Mouse (Mus musculus): ENCODE results near the gene Gm20388.

Gene Gm20388

DNA sequence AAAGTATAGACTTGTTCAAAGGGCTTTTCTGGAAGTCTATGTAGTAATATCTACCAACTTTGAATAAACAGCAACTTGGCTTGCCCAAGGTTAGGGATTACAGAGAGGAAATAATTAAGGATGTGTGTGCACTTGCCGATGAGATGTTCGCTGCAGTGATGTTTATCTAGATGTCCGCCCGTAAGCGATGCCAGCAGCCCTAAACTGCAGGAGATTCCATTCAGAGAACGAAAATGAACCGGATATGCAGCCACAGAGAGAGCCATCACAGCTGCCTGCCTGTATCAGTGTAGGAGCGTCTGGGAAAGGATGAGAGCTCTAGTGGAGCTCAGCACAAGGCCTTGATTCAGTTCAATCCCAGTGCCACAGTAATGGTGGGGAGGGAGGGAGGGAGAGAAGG lies 1125.0 kb downstream of the Gm20388 start:
- no peak for DNase-seq (ENCODE audit: low spot score in 2 of 2)

DNA sequence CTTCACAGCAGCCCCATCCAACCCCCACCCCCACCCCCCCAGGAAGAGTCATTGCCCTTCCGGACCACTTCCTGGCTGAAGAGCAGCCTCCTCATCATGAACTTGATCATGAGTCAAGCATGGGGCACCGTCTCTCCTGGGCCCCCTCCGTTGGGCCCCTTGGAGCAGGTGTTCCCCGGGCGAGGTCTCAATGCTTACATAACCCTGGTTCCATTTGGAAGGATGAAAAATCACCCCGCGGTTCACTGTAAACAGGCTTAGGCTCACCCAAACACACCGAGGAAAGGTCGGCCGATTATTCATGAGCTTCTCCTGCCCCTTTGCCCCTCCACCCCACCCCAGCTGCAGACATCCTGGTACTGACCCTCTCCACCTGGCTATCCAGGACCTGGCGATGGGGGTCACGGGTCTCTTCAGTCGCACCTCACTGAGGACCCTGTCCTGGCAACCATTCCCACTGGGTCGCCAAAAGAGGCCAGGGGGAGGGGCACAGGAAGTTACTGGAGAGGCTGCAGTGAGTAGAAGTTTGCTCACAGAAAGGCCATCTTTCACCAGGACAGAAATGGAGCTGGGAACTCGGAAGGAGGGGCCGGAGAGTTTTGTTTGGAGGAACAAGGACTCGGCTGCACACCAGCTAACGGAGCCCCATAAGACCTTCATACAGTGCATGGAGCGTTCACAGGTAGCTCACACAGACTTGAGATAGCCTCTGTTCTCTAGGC lies 1133.2 kb downstream of the Gm20388 start:
- DNase-seq (ENCODE audit: low spot score in 2 of 2), result no peak

DNA sequence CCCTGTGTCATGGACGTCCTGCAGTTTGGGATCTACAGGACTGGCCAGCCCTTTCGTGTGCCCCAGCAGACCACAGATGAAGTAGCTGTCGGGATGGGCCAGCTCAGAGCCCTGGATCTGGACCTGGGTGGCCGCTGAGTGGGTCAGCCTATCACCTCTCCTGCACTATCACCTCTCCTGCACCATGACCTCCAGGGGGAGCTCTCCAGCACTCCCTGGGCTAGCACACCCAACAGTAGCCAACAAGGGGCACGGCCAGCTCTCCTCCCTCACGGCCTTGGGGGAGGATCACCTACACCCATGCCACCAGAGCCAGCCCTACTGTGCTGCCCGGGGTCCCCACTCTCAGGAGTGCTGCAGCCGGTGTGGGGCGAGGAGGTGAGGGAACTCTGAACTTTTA lies 1136.8 kb downstream of the Gm20388 start:
- DNase-seq (ENCODE audit: low spot score in 2 of 2), result no peak

DNA sequence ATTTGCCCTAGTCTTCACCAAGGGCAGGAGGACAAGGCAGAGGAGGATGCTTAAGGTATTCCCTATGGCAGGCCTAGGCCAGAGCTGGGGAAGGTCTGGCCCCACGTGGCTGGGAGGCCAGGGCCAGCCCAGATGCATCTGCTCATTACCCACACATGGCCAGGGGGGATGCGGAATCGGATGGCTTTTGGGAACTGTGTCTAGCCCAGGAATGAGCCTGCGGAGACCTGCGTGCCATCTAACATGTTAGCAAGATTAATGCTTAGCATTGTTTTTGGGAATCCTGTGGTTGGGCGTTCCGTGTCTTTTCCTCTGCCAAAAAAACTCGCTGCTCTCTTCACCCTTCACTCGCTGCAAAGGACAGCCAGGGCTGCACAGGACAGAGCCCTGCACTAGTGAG lies 1147.4 kb downstream of the Gm20388 start:
- no peak for DNase-seq (ENCODE audit: low spot score in 2 of 2)

DNA sequence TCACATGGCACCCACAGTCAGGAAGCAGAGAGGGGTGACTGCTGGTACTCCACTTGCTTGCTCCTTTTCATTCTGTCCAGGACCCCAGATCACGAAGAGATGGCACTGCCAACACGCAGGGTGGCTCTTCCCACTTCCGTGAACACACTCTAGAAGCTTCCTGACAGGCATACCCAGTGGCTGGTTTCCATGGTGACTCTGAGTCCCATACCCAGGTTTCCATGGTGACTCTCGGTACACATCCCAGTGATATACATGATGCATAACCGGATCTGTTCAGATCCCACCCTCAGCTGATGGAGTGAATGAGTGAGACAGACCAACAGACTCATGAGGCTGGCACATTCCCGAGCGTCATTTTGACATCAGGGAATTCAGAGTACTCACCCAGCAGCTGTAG lies 1148.5 kb downstream of the Gm20388 start:
- DNase-seq (ENCODE audit: low spot score in 2 of 2), result peak; percentile 9 to 43

DNA sequence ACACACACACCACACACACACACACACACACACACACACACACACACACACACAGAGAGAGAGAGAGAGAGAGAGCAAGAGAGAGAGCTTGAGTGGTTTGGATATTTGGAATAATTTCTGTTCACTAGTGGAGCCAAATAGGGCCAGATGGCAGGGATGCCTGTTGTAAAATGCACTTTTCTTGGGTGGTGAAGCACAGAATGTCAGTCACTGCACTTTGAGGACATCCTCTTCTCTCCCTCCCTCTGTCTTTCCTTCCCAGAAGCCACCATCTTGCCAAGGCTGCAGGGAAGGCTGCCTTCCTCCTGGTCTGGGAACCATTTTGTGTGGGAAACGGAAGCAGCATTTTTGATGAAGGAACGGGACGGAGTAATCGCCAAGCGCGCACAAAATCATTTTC lies 1151.9 kb downstream of the Gm20388 start:
- no peak for DNase-seq (ENCODE audit: low spot score in 2 of 2)

DNA sequence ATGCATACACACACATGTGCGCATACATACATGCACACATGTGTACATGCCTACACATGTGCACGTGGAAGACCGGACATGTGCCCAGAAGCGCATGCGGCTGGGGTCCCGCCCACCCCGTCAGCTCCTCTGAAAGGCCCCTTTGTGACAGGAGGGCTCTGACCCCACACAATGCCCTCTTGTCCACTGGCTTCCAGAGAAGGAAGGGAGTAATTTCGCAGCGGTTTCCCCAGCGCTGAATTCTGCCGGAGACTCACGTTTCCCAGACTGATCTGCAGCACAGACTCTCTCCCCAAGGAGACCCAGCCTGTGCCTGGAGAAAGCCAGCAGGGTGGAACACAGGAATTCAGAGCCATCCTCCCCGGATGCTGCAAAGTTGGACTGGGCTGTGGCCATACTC lies 1153.0 kb downstream of the Gm20388 start:
- no peak for DNase-seq (ENCODE audit: low spot score in 2 of 2)

DNA sequence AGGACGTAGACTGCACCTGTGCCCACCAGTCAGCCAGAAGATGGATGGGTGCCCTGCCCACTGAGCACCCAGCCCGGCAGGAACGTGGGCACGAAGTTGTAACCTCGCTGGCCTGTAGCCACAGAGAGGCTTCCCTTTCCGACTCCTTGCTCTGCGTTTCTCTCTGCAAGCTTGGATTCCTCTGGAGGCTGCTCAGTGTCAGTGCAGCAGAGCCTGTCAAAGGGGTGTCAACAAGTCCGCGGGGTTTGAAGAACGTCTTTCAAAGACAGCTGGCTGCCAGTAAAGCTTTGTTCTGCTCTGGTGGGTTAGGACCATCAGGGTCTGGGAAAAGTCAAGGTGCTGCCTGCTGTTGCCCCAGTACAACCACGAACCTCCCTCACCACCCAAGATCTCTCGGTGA lies 1160.8 kb downstream of the Gm20388 start:
- no peak for DNase-seq (ENCODE audit: low spot score in 2 of 2)

DNA sequence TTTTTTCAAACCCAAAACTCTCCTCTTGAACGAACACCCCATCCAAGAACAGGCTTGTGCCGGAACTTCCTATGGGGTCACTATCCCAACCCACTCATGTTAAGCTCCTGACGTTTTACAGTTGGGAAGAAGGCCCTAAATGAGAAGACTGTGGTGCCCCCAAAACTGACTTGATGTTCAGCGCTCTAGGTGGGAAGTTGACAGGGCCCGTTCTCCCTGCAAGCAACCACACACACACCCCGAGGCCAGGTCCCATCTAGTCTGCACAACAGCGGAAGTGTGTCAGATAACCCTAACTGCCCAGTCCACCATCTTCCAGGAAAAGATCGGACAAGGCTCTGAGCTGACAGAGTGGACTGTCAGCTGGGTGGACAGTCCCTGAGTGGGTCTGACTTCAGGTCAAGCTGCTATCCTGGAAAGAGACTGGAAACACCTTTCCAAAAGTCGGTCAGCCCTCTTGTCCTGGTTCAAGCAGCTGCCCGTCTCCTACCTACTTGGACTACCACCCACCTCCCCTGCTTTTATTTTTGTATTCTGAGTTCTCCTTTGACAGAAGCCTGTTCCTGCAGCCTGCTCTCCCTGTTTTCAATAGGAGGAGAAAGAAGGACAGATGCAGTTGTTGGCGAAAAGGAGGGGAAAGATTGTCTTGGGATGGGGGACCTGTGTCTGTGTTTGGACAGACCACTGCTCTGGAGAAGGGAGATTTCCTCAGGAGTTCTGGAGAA lies 1161.9 kb downstream of the Gm20388 start:
- no peak for DNase-seq (ENCODE audit: low spot score in 2 of 2)

DNA sequence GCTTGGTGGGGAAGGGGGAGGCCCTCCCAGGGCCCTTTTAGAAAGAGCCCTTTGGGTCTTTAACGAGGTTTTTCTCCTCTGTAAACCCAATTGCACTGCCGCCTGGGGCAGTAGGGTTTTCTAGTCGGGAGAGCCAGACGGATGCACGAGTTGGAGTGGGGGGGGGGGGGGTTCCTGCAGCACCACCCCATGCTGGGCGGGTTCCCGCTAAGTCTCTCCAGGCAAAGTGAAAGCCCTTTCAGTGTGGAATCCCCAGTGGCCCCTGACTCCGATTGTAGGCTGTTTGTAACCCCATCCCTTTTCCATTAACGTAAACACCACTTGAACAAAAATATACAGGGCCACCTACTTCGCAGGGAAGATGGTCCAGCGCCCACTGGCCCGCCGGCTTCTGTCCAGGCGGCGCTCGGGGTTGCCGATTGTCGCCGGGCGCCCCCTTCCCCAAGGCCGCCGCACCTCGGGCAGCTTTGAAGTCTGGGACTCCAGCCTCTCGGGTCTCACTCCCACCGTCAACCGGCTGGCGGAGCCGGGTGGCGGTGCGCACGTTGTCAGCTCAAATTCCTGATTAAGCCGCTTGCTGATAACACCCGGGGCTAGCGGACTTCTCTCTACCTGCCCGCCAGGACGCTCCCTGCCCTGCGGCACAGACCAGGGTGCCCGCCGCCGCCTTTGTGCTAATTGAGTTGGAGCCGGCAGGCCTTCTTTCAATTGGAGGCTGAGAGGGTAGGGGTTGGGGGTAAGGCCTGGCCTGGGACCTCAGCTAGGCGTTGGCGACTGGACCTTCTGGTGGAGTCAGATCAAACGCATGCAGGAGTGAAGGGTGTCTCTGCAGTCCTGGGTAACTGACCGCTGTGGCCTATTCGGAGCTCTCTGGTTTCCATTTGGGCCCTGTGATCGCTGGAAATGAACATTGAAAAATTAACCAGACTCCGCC lies 1162.8 kb downstream of the Gm20388 start:
- no peak for DNase-seq (ENCODE audit: low spot score in 2 of 2)

DNA sequence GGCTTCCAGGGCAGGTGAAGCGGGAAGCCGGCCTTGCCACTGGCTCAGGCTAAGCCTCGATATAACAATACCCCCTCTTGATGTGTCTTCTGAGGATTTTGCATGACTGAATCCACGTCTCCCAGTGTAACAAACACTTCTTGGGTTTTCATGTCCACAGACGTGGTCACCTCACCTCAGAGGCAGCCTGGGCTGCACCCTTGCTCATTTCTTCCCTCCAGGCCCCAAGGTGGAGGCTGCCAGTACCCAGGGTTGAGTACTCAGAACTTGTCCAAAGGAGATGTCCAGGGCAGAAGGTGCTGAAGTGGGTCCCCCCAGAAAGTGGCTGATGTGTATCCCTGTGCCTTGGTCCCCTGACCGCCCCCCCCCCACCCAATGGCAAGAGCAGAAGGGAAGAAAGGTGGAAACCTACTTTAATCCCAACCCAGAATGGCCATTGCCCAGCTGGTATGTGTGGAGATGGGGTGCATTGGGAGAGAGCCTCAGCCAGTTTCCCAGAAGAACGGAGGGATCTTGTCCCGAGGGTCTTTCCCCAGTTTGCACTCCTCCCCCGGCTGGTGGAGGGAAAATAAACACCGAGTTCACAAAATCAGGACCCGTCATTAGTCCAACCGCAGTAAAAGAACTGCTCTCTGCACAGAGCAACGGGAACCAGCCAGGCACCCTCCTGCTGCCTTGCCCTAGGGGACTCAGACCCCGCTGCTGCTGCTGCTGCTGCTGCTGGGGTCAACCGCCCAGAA lies 1163.6 kb downstream of the Gm20388 start:
- no peak for DNase-seq (ENCODE audit: low spot score in 2 of 2)

DNA sequence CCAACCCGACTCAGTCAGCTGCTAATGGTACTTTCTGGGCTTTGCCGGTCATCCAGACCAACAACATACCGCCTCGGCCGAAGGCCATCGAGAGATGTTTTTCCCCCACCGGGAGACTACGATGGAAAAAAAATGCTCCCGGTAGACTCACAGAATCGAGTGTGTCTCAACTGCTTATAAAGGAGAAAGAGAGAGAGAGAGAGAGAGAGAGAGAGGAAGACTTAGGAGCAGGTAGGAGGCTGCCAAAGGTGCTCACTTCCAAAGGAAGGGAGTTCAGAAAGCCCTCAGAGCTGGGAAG lies 1164.2 kb downstream of the Gm20388 start:
- no peak for DNase-seq (ENCODE audit: low spot score in 2 of 2)

DNA sequence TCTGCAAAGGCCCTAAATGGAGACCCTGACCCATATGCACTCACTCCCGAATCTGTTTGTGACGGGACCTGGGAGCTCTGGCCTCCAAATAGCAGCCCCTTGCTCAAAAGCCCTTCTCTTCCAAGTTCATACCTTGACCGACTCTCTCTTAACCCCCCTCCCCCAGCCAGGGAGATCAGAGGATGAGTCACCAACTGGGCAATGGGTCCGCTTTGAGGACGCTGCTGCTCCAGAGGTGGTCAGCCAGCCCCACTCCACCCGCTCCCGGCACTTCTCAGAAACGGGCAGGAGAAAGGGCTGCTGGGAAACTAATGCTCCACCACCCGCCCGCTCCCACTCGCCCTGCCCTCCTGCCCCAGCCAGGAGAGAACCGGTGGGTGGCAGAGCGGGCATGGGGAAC lies 1165.3 kb downstream of the Gm20388 start:
- DNase-seq (ENCODE audit: low spot score in 2 of 2), result no peak

DNA sequence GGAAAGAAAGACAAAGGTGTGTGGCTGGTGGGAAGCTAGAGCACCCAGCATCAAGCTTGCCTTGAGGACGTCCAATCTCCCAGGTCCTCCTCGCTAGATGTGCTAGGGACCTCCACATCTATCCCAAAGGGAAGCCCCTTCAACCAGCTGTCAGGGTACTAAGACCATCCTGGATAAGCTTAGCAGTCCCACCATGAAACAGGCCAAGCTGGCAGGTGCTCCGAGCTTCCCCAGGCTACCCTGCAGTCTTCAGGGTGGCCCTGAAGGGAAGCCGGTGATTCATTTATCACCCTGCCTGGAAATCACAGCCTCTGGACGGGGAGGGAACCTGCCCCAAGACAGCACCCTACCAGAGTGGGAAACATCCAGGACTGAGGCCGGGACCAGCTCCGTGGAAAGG lies 1165.9 kb downstream of the Gm20388 start:
- no peak for DNase-seq (ENCODE audit: low spot score in 2 of 2)

DNA sequence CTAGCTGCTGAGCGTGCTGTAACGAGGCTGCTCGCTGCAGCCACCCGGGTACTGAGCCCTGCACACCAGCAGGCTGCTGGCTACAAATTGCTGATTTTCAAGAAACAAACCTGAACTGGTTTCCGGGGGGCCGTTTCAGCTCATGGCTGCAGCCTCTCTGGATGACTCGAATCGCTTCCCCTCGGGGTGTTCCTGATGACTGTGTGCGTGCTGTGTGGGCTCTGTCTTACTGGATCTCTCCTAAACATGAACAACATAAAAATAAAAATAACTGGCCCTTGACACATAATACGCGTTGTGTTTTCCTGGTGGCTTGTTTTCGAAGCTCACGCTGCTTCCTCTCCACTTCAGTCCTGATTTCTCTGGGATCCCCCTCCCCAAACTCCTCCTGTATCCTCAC lies 1168.1 kb downstream of the Gm20388 start:
- DNase-seq (ENCODE audit: low spot score in 2 of 2), result no peak

DNA sequence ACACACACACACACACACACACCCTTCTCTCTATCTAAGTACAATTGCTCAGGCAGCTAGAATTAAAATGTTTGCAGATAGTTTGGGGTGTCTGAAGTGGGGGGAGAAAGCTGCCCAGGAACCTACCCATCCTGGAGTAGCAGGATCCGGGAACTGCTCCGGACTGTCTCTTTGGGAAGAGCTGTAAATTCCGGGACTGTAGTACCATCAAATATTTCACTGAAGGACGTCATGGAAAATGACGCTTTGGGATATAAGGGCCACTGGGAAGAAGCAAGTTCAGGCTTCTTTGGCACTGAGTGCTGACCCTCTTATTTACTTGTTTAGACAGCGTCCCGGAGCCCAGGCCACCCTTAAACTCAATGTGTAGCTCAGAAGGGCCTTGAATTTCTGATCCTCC lies 1168.6 kb downstream of the Gm20388 start:
- no peak for DNase-seq (ENCODE audit: low spot score in 2 of 2)

DNA sequence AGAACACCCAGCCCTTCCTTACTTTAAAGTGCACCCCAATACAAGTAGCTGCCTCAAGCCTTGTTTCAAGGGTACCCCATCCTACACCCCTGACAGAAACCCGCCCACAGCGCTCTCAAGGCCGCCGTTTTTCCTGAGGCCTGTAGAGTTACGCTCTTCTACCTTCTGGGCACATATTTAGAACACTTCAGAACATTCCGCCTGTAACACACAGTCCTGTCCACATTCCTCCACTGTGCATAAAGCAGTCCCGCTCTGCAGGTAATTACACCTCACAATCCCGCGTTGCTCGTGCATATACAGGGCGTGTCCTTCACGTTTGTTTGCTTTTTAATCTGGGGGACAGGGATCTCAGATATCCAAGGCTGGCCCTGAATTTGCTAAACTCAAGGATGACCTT lies 1169.3 kb downstream of the Gm20388 start:
- no peak for DNase-seq (ENCODE audit: low spot score in 2 of 2)

DNA sequence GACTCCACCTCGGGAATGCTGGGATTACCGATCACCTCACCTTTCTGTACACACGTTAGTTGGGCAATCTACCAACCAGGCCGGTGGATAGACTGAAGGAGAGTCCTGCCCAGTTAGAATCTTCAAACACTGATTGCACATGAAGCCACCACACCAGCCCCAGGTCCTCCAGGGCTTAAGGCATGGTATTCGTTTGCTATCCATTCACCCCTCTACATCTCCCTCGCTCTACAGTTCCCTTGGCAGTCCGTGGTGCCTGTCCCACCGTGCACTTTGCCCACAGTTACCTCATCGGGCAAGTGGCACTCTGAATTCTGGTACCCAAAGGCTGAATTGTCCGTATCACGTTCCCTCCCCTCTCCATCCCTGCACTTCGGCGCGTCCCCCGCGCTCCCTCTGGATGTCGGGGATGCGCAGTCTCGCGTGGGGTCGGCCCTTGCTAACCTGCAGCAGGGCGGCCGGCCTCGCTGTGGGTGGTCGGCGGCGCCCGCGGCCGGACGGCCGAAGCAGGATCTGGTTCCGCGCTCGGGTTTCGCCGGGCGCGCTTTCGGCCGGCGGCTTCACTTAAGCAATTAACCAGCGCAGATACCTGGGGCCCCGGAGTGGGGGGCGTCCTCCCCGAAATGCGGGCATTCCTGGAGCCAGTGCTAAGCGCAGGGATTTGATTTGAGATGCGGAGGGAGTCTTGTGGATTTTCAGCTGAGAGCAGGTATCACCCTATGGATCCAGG lies 1169.9 kb downstream of the Gm20388 start:
- DNase-seq (ENCODE audit: low spot score in 2 of 2), result no peak

DNA sequence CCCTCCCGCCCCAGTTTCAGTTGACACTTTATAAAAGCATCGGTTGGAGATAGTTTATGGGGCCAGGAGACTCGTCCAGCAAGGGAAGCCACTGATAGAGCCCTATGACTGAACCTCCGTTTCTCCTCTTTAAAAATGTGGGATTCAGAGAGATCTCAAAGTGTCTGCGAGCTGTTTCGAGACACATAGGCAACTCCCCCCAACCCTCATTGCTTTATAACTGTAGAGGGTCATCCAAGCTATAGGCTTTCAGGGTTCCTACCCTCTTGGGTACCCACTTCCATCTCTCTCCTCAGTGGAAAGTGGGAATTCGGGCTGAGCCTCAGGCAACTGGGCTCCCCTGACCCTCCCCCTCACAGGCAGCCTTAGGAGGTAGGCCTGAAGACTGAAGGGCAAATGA lies 1170.8 kb downstream of the Gm20388 start:
- no peak for DNase-seq (ENCODE audit: low spot score in 2 of 2)

DNA sequence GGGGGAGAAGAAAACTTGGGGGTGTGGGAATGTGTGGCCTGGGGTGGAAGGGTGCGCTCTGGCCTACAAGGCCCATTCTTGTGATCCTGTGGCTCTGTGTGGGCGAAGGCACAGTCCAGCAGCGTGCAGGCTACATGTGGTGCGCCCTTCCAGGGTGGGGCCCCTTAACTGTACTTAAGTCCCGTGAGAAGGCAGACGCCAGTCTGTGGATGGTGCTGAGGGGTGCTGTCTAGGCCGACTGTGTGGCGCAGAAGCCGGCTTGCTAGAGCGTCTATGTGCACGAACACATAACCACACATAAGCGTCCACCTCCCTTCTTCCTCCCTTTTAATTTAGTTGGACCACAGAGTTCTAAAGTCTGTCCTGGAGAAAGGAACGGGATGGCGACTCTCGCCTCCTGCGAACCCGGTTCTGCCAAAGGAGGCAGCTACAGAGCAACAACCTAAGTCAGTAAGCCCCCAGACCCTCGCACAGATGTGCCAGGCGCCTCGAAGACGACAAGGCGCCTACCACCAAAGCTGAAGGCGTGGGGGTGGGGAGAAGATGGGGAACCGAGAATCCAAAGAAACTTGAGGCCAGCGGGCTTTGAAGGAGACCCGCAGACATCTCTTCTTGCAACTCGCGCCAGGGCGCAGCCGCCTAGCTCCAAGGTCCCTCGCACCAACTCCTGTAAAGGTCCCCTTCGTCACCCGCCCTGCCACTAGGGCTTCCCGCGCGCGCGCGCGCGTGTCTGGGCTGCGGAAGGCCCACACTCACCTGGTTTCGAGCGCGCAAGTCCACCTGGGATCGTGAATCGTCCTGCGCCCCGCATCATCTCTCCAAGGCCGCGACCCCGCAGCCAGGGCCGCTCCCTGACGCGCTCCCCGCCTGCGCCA lies 1171.8 kb downstream of the Gm20388 start:
- no peak for DNase-seq (ENCODE audit: low spot score in 2 of 2)

Data from left cerebral cortex, adult 9 months (tissue).